Mouse (Mus musculus): Measurements from ENCODE around the gene Mpnd. TPM values are rescaled to one million over a fixed set of nuclear protein-coding genes. Genes with fewer than 3 reads are reported as not detected.
A peak's percentile ranks its signal among the peaks of the same experiment; 100 is the strongest.

Mpnd gene
- polyA plus RNA-seq (2017; shearing (Covaris generic)) = 10 to 100 TPM; 22.9 to 23.8 TPM

DNA sequence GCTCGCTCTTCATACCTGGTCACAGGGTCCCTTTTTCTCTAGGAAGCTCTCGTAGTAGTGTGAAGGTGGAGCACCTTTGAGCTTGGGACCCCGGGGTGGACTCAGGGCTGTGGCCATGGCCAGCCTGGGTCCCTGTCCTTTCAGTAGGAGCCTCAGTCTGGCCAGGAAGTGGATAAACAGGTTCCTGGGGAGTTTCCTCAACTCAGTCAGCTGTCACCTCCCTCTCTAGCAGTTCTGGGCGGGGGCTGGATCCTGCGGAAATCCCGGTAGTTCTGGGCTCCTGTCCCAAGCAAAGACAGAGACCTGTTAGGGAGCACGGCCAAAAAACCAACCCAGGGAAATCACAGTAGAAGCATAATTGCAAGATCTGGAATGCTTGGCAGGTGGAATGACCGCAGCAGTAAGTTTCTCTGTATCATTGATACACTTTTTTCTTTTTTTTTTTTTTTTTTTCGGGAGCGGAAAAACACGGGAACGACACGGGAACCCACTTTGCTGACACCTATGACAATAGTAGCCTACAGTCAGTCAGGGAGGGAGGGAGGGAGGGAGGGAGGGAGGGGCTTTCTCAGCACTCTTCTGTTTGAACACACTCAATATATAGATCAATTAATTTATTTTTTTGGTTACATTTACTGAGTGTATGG is at the start of gene Mpnd, which contains the start of gene Stap2:
Mpnd (plus strand) TSS at position 297 of the 647 bp plus-strand sequence.
Stap2 (minus strand) TSS at position 170 of the 647 bp plus-strand sequence.
- no peak for ATAC-seq

DNA sequence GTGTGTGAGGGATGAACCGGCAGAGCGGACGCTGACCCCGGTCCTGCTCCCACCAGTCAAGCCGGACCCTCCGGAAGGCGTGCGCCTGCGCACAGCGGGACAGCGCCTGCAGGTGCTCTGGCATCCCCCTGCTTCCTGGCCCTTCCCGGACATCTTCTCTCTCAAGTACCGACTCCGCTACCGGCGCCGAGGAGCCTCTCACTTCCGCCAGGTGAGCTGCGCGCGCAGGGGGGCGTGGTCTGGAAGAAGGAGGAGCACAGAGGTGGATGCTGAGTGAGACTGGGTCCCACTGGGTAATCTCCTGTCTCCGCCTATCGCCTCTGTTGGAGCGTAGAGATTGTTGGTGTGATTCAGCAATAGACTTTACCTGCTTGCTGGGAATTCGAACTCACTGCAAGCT is 49.4 kb upstream of the Mpnd start:
- no peak for ATAC-seq

DNA sequence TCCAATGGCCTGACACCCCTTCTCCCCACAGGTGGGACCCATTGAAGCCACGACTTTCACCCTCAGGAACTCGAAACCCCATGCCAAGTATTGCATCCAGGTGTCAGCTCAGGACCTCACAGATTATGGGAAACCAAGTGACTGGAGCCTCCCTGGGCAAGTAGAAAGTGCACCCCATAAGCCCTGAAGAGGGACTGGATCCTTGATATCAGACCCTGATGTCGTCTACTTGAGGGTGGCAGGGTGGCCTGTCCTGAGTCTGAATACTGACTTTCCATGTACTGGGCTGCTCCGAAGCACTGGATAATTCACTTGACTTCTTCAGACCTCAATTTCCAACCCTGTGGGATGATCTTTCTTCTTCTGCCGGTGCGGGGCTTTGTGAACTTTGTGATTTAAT is 48.9 kb upstream of the Mpnd start:
- no peak for ATAC-seq

DNA sequence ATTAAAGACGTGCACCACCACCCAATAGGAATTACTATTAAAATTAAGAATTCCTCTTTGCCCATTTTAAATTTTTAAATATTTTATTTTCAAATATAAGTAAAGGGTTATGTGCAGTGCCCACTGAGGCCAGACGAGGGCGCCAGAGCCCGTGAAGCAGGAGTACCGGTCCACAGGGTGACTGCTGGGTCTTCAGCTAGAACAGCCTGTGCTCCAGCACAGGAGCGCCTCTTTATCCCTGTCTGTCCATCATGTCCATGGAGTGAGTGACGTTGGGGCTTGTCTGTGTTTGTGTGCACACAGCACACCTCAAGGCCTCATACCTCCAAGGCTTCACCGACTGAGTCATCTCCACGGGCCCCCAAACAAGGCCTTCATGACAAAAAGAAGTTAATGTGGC is 48.3 kb upstream of the Mpnd start:
- no peak for ATAC-seq

DNA sequence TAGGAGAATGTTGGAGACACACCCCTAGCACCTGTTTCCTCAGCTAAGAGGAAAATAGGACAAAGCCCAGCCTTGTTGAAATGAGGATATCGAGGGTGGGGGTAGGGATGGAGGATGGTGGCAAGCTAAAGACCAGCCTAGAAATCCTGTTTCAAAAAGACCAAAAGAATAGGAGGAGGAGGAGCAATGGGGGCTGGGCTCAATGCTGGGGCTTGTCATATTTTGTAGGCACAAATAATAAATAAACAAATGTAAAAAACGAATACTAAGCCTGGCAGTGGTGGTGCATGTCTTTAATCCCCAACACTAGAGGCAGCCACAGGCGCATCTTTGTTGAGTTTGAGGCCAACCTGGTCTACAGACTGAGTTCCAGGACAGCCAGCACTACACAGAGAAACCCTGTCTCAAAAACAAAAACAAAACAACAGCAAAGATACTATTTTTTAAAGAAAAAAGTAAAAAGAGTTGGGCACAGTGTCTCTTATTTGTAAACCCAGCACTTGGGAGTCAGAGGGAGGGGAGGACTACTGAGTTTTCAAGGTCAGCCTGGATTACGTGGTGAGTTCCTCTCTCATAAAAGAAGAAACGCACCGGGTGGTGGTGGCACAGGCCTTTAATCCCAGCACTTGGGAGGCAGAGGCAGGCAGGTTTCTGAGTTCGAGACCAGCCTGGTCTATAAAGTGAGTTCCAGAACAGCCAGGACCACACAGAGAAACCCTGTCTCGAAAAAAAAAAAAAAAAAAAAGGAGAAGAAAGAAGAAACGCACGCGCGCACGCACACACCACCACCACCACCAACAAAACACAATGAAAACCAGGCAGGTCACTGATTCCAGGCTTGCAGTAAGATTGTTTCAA is 47.6 kb upstream of the Mpnd start:
- ATAC-seq = no peak

GRCm38 (mm10) chr17:55958584-55958886 is 47.0 kb upstream of the Mpnd start:
- ATAC-seq = no peak

DNA sequence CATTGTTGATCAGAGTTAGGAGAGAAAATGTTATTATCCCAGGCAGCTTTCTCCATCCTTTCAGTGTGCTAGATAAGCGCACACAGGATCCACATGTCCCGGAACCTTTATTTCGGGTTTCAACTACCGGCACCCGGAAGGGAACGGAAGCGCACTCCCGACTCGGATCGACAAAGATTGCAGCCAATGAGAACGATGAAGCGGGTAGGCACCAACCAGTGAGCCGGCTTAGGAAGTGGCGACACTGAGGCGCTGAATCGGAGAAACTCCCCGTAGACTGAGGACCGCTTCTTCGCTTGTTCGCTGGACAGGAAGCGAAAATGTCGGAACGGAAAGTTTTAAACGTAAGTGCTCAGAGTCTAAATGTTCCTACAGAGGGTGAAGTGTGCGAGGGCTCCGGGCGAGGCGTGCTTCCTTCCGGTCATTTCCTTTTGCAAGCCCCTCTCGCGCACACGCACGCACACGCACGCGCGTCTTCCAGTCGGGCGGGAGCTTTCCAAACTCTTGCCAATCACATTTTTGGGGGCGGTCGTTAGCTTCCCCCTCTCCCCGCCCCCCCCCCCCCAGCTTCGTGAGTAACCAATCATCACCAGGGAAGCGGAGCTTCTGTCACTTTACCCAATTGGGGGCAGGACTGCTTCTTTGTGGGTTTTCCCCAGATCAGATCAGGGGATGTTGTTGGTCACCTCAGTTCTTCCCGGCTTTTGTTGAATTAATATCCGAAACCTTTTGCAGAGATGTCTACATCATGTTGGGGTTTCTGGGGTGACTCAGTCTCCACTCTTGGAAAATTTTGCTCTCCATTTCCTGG is 46.4 kb upstream of the Mpnd start, which contains the start of gene Yju2:
Yju2 (plus strand) TSS at position 182 of the 811 bp plus-strand sequence.
- peak; percentile 93 for ATAC-seq

GRCm38 (mm10) chr17:55959946-55960740 is 45.4 kb upstream of the Mpnd start:
- no peak for ATAC-seq

DNA sequence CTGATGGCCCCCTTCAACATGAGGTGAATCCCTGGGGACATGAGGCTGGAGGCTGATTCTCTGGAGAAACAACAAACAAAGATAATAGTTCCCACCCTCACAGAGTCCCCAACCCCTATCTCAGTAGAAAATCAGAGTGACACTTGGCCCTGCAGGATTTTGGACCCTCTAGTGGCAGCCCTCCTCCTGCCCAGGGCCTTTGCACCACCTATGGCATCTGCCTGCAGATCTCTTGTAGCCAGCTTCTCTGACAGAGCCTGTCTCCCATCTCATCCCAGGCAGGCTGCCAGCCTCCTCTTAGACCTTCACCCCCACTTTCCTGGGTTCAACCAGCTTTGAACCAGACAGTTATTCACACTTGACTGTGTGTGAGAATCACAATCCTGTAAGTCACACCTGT is 44.7 kb upstream of the Mpnd start:
- no peak for ATAC-seq

- ATAC-seq = no peak
These were observed 43.9 kb upstream of the Mpnd start for GRCm38 (mm10) chr17:55961631-55962030.

DNA sequence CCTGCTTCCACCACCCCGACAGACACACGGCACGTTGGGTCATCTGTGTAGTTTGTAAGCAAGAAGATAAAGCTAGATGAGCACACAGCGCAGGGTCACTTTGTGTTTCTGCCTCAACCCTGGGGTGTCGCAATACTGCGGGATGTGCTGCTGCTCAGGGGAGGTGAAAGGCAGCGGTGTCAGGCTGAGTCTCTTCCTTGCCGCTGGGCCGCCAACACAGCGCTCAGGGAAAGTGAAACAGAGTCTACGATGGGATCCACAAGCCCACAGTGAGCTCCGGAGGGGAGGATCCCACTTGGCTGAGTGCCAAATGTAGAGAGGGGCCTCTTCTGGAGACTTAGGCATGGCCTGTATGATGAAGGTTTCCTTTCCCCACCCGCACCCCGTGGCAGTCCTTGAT is 42.3 kb upstream of the Mpnd start:
- ATAC-seq = no peak

DNA sequence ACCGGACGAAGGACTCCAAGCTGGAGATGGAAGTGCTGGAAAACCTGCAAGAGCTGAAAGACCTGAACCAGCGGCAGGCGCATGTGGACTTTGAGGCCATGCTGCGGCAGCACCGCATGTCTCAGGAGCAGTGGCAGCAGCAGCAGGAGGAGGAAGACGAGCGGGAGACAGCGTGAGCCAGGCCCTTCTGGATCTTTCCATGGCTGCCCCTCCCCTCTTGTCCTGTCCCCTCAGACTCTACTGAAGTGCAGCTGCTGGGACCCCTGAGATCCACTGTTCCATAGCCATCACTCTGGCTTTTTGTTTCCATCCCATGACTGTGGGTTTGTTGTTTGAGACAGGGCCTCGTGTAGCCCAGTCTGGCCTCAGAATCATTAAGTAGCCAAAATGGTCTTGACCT is 41.0 kb upstream of the Mpnd start:
- ATAC-seq = no peak

DNA sequence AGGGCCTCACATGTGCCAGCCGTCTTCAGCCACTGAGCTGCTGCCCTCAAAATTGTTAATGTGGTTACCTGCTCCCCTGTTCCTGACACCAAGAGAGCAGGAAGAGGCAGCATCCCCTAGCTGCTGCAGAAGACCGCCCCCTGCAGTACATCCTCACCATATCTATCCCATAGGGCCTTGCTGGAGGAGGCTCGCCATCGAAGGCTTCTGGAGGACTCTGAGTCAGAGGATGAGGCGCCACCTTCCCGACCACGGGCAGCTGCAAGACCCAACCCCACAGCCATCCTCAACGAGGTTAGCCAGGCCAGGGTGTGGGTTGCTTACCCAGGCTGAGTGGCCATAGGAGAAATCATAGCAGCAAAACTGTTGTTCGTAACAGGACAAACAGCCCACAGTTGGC is 40.5 kb upstream of the Mpnd start:
- ATAC-seq = no peak

GRCm38 (mm10) chr17:55967186-55967585 is 38.3 kb upstream of the Mpnd start:
- no peak for ATAC-seq

DNA sequence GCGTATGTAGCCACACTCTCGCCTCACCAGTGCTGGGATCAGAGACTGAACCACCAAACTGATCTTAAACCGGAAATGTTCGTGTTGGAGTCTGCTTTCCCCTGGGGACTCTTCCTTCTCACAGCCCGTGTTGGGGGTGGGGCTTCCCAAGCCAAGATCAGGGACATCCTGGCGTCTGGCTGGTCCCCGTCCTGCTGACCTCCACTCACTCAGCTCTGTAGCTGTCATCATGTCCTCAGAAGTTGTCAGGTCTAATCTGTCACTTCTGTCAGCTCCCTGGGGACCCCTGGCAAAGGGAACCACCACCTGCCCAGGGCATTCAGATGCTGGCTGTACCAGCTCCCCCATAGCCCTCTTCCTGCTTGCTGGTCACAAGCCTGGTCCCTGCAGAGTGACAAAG is 37.3 kb upstream of the Mpnd start:
- no peak for ATAC-seq

DNA sequence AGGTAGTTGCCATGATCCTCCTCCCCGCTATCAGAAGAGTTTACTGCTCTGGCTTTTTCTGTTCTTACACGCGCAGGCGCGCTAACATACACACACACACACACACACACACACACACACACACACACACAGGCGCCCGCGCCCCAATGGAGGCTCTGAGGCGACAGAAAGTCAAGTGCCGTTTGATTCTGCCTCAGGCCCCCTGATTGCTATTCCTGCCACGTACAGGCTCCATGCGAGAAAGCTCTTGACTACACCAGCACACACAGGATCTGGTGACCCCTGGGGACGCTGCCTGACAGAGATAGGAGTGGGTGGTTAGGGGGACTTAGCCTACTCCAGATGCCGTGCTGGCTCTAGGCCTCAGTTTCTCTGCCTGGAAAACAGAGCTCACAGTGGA is 36.0 kb upstream of the Mpnd start:
- no peak for ATAC-seq

- no peak for ATAC-seq
These were observed 35.3 kb upstream of the Mpnd start, which contains the start of gene Shd for GRCm38 (mm10) chr17:55969966-55970891. Gene Shd (plus strand): TSS chr17:55970467.

DNA sequence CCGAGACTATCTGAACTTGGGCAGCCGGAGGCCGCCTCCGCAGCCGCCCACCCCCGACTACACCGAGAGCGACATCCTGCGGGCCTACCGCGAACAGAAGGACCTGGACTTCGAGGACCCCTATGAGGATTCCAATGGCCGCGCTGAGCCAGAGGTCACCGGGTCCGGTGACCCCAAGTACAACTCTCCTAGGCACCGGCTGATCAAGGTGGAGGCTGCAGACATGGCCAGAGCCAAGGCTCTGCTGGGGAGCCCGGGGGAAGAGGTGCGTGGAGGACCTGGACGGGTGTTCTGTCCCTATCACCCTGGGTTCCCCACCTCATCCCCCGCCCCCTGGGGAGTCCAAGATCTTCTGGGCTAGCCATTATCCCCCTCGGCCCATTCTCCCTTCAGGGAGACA is 34.1 kb upstream of the Mpnd start:
- no peak for ATAC-seq

DNA sequence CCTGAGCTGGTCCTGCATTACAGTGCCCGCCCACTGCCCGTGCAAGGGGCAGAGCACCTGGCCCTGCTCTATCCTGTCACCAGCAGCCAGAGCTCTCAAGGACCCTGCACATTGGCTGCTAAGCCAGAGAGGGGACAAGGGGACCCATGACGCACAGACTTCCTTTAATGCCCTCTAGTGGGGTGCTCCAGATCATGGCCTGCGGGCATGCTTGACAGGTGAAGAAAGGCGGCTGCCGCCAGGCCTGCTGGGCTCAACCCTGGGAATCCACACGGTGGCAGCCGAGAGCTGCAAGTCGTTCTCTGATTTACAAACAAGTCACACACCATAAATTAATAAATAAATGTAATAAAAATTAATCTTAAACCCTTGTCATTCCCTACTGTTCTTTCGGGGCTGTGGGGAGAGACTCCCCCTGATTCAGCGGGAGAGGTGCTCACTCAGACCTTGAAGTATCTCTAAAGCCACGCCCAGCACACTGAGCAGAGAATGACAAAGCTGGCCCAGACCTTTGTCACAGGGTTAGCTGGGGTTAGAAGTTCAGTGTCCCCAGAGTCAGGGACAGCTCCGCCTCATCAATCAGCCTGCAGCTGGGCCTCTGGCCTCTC is 29.2 kb upstream of the Mpnd start:
- ATAC-seq = peak; percentile 78

GRCm38 (mm10) chr17:55977301-55977700 is 28.2 kb upstream of the Mpnd start:
- ATAC-seq = no peak
